Mouse (Mus musculus) heart, postnatal 0 days (tissue): ENCODE measurements around the gene Gtf2h2.

Experiments
- CTCF ChIP-seq: IDR thresholded peaks from 2 replicates; pipeline ENCODE4 v1.5.1; 2016; ENCODE audit warnings: antibody characterized with exemption, control low read depth, low read depth
- EP300 ChIP-seq: IDR thresholded peaks from 2 replicates; pipeline ENCODE4 v1.6.1; 2016; ENCODE audit warnings: antibody characterized with exemption, low read depth

DNA sequence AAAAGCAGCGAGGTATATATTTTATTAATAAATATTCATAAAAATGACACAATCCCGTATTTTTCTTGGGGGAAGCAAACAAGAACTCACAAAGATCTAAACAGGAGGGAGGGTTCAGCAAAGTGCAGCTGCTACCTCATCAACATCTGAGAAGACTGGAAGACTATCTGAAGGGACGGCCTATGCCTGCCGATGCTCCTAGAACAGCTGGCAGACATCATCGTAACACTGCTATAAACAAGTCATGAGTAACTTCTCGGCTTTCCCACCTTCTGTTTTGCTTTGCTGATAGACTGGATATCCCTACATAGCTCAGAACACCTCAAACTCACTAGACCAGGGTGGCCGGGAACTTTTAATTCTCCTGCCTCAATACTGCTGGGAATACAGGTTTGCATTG lies 8.8 kb downstream of the Gtf2h2 start:
- TF ChIP-seq CTCF: no peak
- no peak for TF ChIP-seq EP300
